Mouse (Mus musculus) MN1 (cell line): ENCODE data around the gene Ttf2.

ENCODE experiments used
- DNase-seq: peaks from one replicate; pipeline ENCODE4 v3.0.0-alpha.2; 2016; ENCODE audit warnings: low spot score

Ttf2 gene

GRCm38 (mm10) chr3:100911498-100912213, 57.8 kb downstream of the Ttf2 start:
- DNase-seq = no peak

DNA sequence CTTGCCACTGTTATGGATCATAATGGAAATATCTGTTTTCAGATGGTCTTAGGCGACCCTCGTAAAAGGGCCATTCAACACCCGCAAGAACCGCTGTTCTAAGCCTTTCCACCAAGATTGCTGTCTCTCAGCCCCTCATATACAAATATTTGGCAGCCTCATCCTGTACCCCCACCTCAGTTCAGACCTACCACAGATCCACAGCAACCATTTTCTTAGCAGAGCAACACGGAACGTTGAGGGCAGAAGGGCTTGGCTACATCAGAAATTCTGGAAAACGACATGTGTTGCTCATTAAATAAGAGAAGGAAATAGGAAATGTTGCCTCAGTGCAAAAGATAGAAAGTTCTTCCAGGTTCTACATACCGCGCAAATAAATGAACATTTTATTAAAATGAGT, 58.4 kb downstream of the Ttf2 start:
- no peak for DNase-seq

GRCm38 (mm10) chr3:100910621-100911020, 58.8 kb downstream of the Ttf2 start:
- DNase-seq = no peak

DNA sequence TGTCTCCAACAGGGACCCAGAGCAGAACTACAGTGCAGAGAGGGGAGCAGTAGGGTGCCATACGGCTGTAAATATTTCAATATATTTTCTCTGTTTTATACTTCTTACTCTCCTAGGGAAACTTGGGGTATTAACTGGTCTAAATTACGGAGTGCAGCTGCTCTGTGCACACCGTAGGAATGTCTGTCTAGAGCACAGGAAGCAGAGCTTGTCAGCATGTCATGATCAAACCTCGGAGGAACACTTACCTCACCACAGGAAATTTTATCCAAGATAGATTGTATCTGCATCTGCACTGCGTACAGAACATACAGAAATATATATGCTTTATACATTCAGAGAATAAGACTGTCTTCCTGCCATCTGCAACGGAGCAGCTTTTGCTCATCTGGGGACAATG, 60.9 kb downstream of the Ttf2 start:
- DNase-seq = no peak

DNA sequence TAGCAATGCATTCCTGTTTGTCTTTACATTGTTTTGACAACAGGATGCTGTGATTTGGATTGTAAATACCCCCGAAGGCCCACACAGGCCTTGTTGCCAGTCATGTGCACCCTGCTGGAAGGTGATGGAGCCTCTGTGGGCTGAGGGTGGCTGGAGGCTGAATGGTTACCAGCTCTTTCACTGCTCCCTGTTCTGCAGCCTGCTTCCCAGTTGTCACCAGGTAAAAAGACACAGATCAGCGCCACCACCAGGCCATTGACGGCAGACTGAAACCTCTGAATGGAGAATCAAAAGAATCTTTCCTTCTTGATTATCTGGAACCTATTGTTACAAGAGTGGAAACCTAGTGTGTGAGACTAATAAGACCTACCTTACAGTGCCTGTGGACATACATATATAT, 62.5 kb downstream of the Ttf2 start:
- no peak for DNase-seq

- no peak for DNase-seq
Observed at GRCm38 (mm10) chr3:100906128-100906527, 63.3 kb downstream of the Ttf2 start.

GRCm38 (mm10) chr3:100895500-100895899, 74.0 kb downstream of the Ttf2 start:
- no peak for DNase-seq

DNA sequence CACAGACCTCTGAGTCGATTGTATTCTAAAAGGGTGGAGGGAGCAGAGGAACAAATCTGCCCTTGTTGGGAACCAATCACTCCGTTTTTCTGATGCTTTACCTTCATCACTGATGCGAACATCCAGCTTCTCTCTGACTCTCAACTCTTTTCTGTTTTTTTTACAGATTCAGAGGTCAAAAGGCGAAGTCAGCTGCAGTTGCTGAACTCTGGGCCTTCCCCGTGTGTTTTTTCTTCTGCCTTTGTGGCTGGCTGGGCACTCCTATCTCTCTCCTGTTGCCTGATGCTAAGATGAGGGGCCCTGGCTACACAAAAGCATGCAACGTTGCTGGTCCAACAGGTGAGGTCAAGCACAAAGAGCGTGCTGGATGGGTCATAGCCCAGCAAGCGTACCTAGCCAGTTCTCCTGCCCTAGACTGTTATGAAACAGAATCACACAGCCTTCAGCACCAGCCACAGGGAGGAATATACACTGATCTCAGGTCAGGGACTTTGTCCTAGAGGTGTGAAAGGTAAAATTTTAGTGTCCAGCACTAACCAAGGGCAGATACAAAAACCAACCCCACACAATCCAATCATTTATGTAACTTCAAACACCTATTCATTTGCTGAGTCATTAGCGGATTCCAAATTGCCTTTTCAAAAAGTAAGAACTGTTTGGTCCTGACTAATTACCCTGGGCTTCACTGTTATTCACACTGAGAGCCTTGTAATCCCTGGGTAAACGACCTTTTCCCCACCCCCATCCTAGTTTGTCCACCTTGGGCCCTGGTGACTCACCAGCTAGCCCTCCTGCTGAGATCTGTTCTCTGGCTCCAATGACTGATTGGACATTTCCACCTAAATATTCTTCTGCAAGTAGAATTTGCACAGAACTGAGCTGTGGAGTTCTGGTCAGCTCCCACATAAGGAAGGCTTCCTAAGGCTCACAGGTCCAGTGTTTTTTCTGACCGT, 76.8 kb downstream of the Ttf2 start:
- DNase-seq = no peak

GRCm38 (mm10) chr3:100890406-100890805, 79.1 kb downstream of the Ttf2 start:
- peak; percentile 5 for DNase-seq

- no peak for DNase-seq
Observed at GRCm38 (mm10) chr3:100889234-100889633, 80.2 kb downstream of the Ttf2 start.
